In genomic region chr7:46099682-46100081, GRCm38 (mm10) we compare ENCODE assay signal across 9 mouse cellular contexts. TPM values are rescaled to one million over a fixed set of nuclear protein-coding genes. Genes with fewer than 3 reads are reported as not detected.
DNase-seq lines count a peak whose midpoint lies in the region; ATAC-seq and TF ChIP-seq lines count a peak whose summit lies in the region.
"Had no signal": no experiment of that assay in that cellular context is flagged by ENCODE, and none has a peak within 500 bp of the region (broad histone marks: within the 10 kb centered on the region; RNA-seq: fewer than 3 reads in every experiment).

No protein-coding gene starts in this region.

- TF ChIP-seq EP300 in liver, postnatal 0 days (IDR thresholded peaks at IDR 0.05; ENCODE audit: low read depth) = no peak

- WGBS in forebrain, embryonic 16.5 days = 89% methylated on average over 13 of the region's 13 CpGs
- WGBS in limb, embryonic 15.5 days = 81% methylated on average over 13 of the region's 13 CpGs
- 59% methylated on average over 13 of the region's 13 CpGs for WGBS in liver, postnatal 0 days (ENCODE audit: insufficient replicate concordance)

- no peak overlapping the region for H3K27ac ChIP-seq in forebrain, embryonic 16.5 days (ENCODE audit: low read length)
- H3K27ac ChIP-seq in limb, embryonic 15.5 days = no peak overlapping the region
- no peak overlapping the region for H3K27ac ChIP-seq in liver, postnatal 0 days (ENCODE audit: low read depth)

- no peak for ATAC-seq in forebrain, embryonic 16.5 days
- ATAC-seq in limb, embryonic 15.5 days (ENCODE audit: insufficient number of reproducible peaks, low FRiP score, low TSS enrichment, low read depth) = no peak
- no peak for ATAC-seq in liver, postnatal 0 days

- H3K9ac ChIP-seq in forebrain, embryonic 16.5 days (replicated peaks; ENCODE audit: low read depth, low read length) = peak overlapping the region; percentile 84
- H3K9ac ChIP-seq in limb, embryonic 15.5 days = no peak overlapping the region
- no peak overlapping the region for H3K9ac ChIP-seq in liver, postnatal 0 days (replicated peaks)

- peaks cover 5% of the 10 kb centered on the region; the same call in 1 of the 2 replicates for H3K9me3 ChIP-seq in E14TG2a.4 (ENCODE audit: low read length)
- H3K9me3 ChIP-seq in forebrain, embryonic 16.5 days (ENCODE audit: control insufficient read depth, low read length) = no peaks in the 10 kb centered on the region
- no peaks in the 10 kb centered on the region for H3K9me3 ChIP-seq in limb, embryonic 15.5 days
- no peaks in the 10 kb centered on the region for H3K9me3 ChIP-seq in liver, postnatal 0 days (ENCODE audit: low read length)

- H3K36me3 ChIP-seq in E14TG2a.4 (ENCODE audit: insufficient read depth, low read length) = no peaks in the 10 kb centered on the region
- H3K36me3 ChIP-seq in forebrain, embryonic 16.5 days (ENCODE audit: control insufficient read depth, insufficient read depth) = no peaks in the 10 kb centered on the region
- no peaks in the 10 kb centered on the region for H3K36me3 ChIP-seq in limb, embryonic 15.5 days
- H3K36me3 ChIP-seq in liver, postnatal 0 days (replicated peaks; ENCODE audit: insufficient read depth, low read length) = no peaks in the 10 kb centered on the region

- H3K27me3 ChIP-seq in E14TG2a.4 (ENCODE audit: insufficient read depth, low read length) = peaks cover 41% of the 10 kb centered on the region
- no peaks in the 10 kb centered on the region; the same call in 1 of the 2 replicates for H3K27me3 ChIP-seq in forebrain, embryonic 16.5 days (replicated peaks; ENCODE audit: control insufficient read depth, insufficient read depth, low read length)
- peaks cover 39% of the 10 kb centered on the region for H3K27me3 ChIP-seq in limb, embryonic 15.5 days
- peaks cover 20% of the 10 kb centered on the region for H3K27me3 ChIP-seq in liver, postnatal 0 days (ENCODE audit: insufficient read depth, low read length)

- DNase-seq in cerebellum, adult 18-20 months = peak; percentile 28 to 56
- DNase-seq in cerebellum, postnatal 4 days (ENCODE audit: low spot score in 2 of 2) = no peak
- no peak for DNase-seq in c-Kit-positive CD71-positive TER-119-positive erythroid progenitor cells, embryonic 14.5 days (ENCODE audit: low spot score)
- no peak for DNase-seq in retina, embryonic 14.5 days (ENCODE audit: low spot score)
- no peak for DNase-seq in liver, postnatal 0 days
- DNase-seq: lung, postnatal 36 days had no signal

- no peak for TF ChIP-seq CTCF in E14TG2a.4 (conservative IDR thresholded peaks at IDR 0.05; ENCODE audit: low read length)
- TF ChIP-seq CTCF in liver, postnatal 0 days (IDR thresholded peaks at IDR 0.05; ENCODE audit: low read depth) = no peak

- H3K4me2 ChIP-seq in forebrain, embryonic 16.5 days (ENCODE audit: low read length) = peak overlapping the region; percentile 63
- H3K4me2 ChIP-seq in limb, embryonic 15.5 days = no peak overlapping the region
- H3K4me2 ChIP-seq in liver, postnatal 0 days (ENCODE audit: low read depth, low read length) = no peak overlapping the region

- peaks cover 28% of the 10 kb centered on the region for H3K4me1 ChIP-seq in E14TG2a.4 (replicated peaks; ENCODE audit: low read depth, low read length)
- H3K4me1 ChIP-seq in forebrain, embryonic 16.5 days (replicated peaks; ENCODE audit: control insufficient read depth, insufficient read depth, low read length) = peaks cover 65% of the 10 kb centered on the region
- peaks cover 10% of the 10 kb centered on the region for H3K4me1 ChIP-seq in limb, embryonic 15.5 days
- H3K4me1 ChIP-seq in liver, postnatal 0 days (ENCODE audit: insufficient read depth) = 0 out of 2 replicates have a peak, but pooled peaks cover 4% of the 10 kb centered on the region

- H3K4me3 ChIP-seq in E14TG2a.4 (replicated peaks; ENCODE audit: low read length) = peak overlapping the region; percentile 69; the same call in 1 of the 2 replicates
- H3K4me3 ChIP-seq in forebrain, embryonic 16.5 days (replicated peaks; ENCODE audit: low read length) = peak overlapping the region; percentile 61
- H3K4me3 ChIP-seq in limb, embryonic 15.5 days = peak overlapping the region; percentile 49; the same call in 1 of the 2 replicates
- no peak overlapping the region for H3K4me3 ChIP-seq in liver, postnatal 0 days (ENCODE audit: low read depth, low read length)

RNA-seq across cellular contexts. Expression of gene Kcnj11, which starts 0.9 kb away (rescaled TPM):
- 5.7 and 6.0 TPM in 2 replicates for polyA plus RNA-seq in forebrain, embryonic 16.5 days (2015; fragmentation: Nextera tagmentation; extraction: Ambion mirVana)
- polyA plus RNA-seq in limb, embryonic 15.5 days (2015; fragmentation: Nextera tagmentation; extraction: Ambion mirVana) = 0.18 and 0.92 TPM in 2 replicates
- not detected in 2 replicates for polyA plus RNA-seq in liver, postnatal 0 days (2015; fragmentation: Nextera tagmentation; extraction: Ambion mirVana)

Comparison
In these comparisons a context has a peak if more than half of its experiments do, and no peak if none do; other contexts are left out.
1. DNase-seq: peak in cerebellum, adult 18-20 months (2 of 2); none in cerebellum, postnatal 4 days (0 of 2), c-Kit-positive CD71-positive TER-119-positive erythroid progenitor cells, embryonic 14.5 days (single experiment), retina, embryonic 14.5 days (single experiment) and liver, postnatal 0 days (single experiment).